Mouse (Mus musculus) cortical plate, adult 2 months (tissue): ENCODE data around the gene Mex3d.

ENCODE experiments used
- CTCF ChIP-seq: fragments of 200-500 bp; IDR thresholded peaks from 2 replicates; pipeline ENCODE4 v1.5.1; 2011; ENCODE audit warnings: mild to moderate bottlenecking, control low read depth, low read length; ENCODE audit not compliant: insufficient read depth; ENCODE audit errors: extremely low read depth
- POLR2A ChIP-seq: fragments of 200-500 bp; IDR thresholded peaks from 2 replicates; pipeline ENCODE4 v1.6.1; 2011; ENCODE audit warnings: mild to moderate bottlenecking, low read length, control low read depth; ENCODE audit not compliant: insufficient read depth; ENCODE audit errors: extremely low read depth

DNA sequence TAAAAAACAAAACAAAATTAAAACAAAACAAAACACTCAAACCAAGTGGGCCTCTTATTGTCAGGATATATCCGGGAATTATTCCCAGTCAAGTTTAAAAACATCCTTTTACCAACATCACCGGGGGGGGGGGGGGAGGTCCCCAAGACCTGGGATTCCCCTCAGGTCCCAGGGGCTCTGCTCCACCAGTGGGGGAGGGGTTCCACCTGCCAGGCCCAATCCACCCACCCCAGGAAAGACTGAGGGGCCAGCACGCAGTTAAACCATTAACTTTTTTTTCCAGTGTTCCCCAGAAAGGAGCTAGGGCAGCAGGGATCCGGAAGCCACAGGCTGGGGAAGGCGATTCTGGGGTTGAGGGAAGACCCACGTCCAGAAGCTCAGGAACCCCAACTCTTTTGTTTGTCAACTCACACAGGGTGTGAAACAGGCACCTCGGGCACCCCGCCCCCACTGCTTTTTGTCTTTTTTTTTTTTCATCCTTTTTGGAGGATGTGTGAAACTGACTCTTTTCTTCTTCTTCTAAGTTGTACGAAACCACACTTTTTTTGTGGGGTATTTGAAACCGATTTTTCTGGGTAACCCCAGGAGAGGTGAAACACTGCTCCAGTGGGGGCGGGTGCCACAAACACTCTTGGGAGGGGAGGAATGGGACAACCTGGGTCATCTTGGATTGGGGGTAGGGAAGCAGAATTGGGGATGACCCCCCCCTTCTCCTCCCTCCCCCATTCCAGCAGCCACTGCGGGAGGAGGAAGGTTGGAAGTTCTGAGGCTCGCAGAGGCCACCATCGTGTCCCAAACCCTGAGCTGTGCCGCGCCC is 44.3 kb upstream of the Mex3d start:
- TF ChIP-seq CTCF: no peak
- TF ChIP-seq POLR2A: no peak
